In genomic region chr8:45990631-45991310, GRCm38 (mm10) we compare ENCODE assay signal across 28 mouse cellular contexts. TPM values are rescaled to one million over a fixed set of nuclear protein-coding genes. Genes with fewer than 3 reads are reported as not detected.
DNase-seq lines count a peak whose midpoint lies in the region; ATAC-seq and TF ChIP-seq lines count a peak whose summit lies in the region.
"Had no signal": no experiment of that assay in that cellular context is flagged by ENCODE, and none has a peak within 500 bp of the region (broad histone marks: within the 10 kb centered on the region; RNA-seq: fewer than 3 reads in every experiment).

No protein-coding gene starts in this region.

- no peaks in the 10 kb centered on the region for H3K79me2 ChIP-seq in MEL (ENCODE audit: control insufficient read depth, insufficient read depth, low read length, poor library complexity)

- H3K4me1 ChIP-seq in MEL (ENCODE audit: control insufficient read depth in 1 of 2, insufficient read depth in 2 of 2, low read length in 2 of 2): peaks cover 0 to 7% of the 10 kb centered on the region in 2 experiments; a peak in 2 of 4 replicates
- H3K4me1 ChIP-seq in neural tube, embryonic 15.5 days: no peaks in the 10 kb centered on the region
- H3K4me1 ChIP-seq: embryonic facial prominence, embryonic 10.5 days; forebrain, embryonic 13.5 days; heart, embryonic 15.5 days; hindbrain, embryonic 10.5 days had no signal

- DNase-seq in 416B (ENCODE audit: low read depth) (peak; percentile 41), MEL (ENCODE audit: low read depth, low spot score) (peak; percentile 50)
- no peak for DNase-seq in frontal cortex, postnatal 14 days (ENCODE audit: low spot score in 2 of 2)
- DNase-seq in thymus, postnatal 10 days (ENCODE audit: low spot score in 2 of 2): no peak
- no peak for DNase-seq in lung, postnatal 10 days
- DNase-seq: adrenal gland, postnatal 14 days; cerebellum, adult 18-20 months; cerebellum, adult 9-11 months; cerebellum, postnatal 36 days; forebrain, postnatal 0 days; gastrocnemius, postnatal 36 days; heart, adult 18-20 months; heart, postnatal 14 days had no signal

- TF ChIP-seq POLR2A in MEL (IDR thresholded peaks at IDR 0.05; ENCODE audit: control insufficient read depth in 1 of 2, insufficient read depth in 1 of 2, low read depth in 1 of 2, low read length in 2 of 2, poor library complexity in 1 of 2): no peak

- no peak overlapping the region for H3K27ac ChIP-seq in MEL (ENCODE audit: control insufficient read depth, low read depth, low read length)
- no peak overlapping the region for H3K27ac ChIP-seq in neural tube, embryonic 15.5 days (replicated peaks)
- H3K27ac ChIP-seq: embryonic facial prominence, embryonic 10.5 days; forebrain, embryonic 13.5 days; heart, embryonic 15.5 days; hindbrain, embryonic 10.5 days; hindbrain, embryonic 14.5 days had no signal

- TF ChIP-seq CTCF in MEL (IDR thresholded peaks at IDR 0.05 in 2 of 3, conservative IDR thresholded peaks at IDR 0.05 in 1 of 3; ENCODE audit: control insufficient read depth in 1 of 3, insufficient read depth in 1 of 3, low read depth in 2 of 3, low read length in 3 of 3, poor library complexity in 1 of 3, severe bottlenecking in 1 of 3): no peak

- H3K4me2 ChIP-seq in neural tube, embryonic 15.5 days: no peak overlapping the region
- H3K4me2 ChIP-seq: forebrain, embryonic 13.5 days; heart, embryonic 11.5 days; heart, embryonic 15.5 days; hindbrain, embryonic 14.5 days had no signal

- TF ChIP-seq RAD21 in MEL (IDR thresholded peaks at IDR 0.05; ENCODE audit: low read depth, low read length): no peak

- H3K27me3 ChIP-seq in MEL (ENCODE audit: control insufficient read depth in 1 of 2, insufficient read depth in 2 of 2, low read length in 2 of 2): no peaks in the 10 kb centered on the region
- no peaks in the 10 kb centered on the region for H3K27me3 ChIP-seq in neural tube, embryonic 15.5 days (replicated peaks)
- H3K27me3 ChIP-seq: forebrain, embryonic 13.5 days; heart, embryonic 15.5 days; Patski had no signal

- peak; percentile 65 to 81 for ATAC-seq in hematopoietic stem cell, adult 5-6 weeks (replicated peaks in 1 of 2; ENCODE audit: insufficient read depth in 1 of 2, low FRiP score in 2 of 2, low TSS enrichment in 1 of 2, low read depth in 1 of 2, poor library complexity in 2 of 2, severe bottlenecking in 2 of 2)
- ATAC-seq in megakaryocyte progenitor cell, adult 5-6 weeks (replicated peaks; ENCODE audit: poor library complexity): peak; percentile 54; the same call in 1 of the 2 replicates
- ATAC-seq in neural tube, embryonic 15.5 days (ENCODE audit: low FRiP score): no peak
- ATAC-seq: activated CD4-positive, CD25-positive, alpha-beta regulatory T cell, adult 4 months; forebrain, embryonic 13.5 days; forebrain, postnatal 0 days; Patski had no signal

- no peaks in the 10 kb centered on the region for H3K9me3 ChIP-seq in MEL (replicated peaks; ENCODE audit: insufficient read depth, low read length)
- no peaks in the 10 kb centered on the region for H3K9me3 ChIP-seq in neural tube, embryonic 15.5 days (replicated peaks)
- H3K9me3 ChIP-seq: embryonic facial prominence, embryonic 10.5 days; forebrain, embryonic 13.5 days; G1E; heart, embryonic 15.5 days; hindbrain, embryonic 10.5 days had no signal

- WGBS in neural tube, embryonic 15.5 days: 84% methylated on average over 4 of the region's 4 CpGs

- no peak overlapping the region for H3K4me3 ChIP-seq in MEL (ENCODE audit: control insufficient read depth in 1 of 2, insufficient read depth in 1 of 2, low read depth in 2 of 2, low read length in 2 of 2)
- H3K4me3 ChIP-seq in neural tube, embryonic 15.5 days (replicated peaks): no peak overlapping the region
- H3K4me3 ChIP-seq: embryonic facial prominence, embryonic 10.5 days; forebrain, embryonic 13.5 days; heart, embryonic 15.5 days; hindbrain, embryonic 10.5 days had no signal

- no peak overlapping the region for H3K9ac ChIP-seq in MEL (ENCODE audit: control insufficient read depth, low read depth, low read length, poor library complexity, severe bottlenecking)
- H3K9ac ChIP-seq in neural tube, embryonic 15.5 days (replicated peaks): no peak overlapping the region
- H3K9ac ChIP-seq: forebrain, embryonic 13.5 days; forebrain, postnatal 0 days; heart, embryonic 15.5 days; hindbrain, embryonic 14.5 days had no signal

- H3K36me3 ChIP-seq in MEL (ENCODE audit: control insufficient read depth in 1 of 2, insufficient read depth in 2 of 2, low read length in 2 of 2): peaks cover 6 to 32% of the 10 kb centered on the region in 2 experiments; a peak in 3 of 4 replicates
- peaks cover 22% of the 10 kb centered on the region for H3K36me3 ChIP-seq in neural tube, embryonic 15.5 days

- TF ChIP-seq EP300 in MEL (IDR thresholded peaks at IDR 0.05; ENCODE audit: low read depth in 1 of 2, low read length in 2 of 2): no peak

TF ChIP-seq in MEL, 35 proteins besides CTCF, POLR2A, EP300 and RAD21:
- TF ChIP-seq MYC (IDR thresholded peaks at IDR 0.05; ENCODE audit: low read depth, low read length) (no peak), CHD1 (IDR thresholded peaks at IDR 0.05; ENCODE audit: low read depth, low read length) (no peak), USF1 (IDR thresholded peaks at IDR 0.05; ENCODE audit: low read depth, low read length) (no peak), ZC3H11A (IDR thresholded peaks at IDR 0.05; ENCODE audit: low read depth, low read length) (no peak), USF2 (IDR thresholded peaks at IDR 0.05; ENCODE audit: borderline replicate concordance in 1 of 2, insufficient read depth in 1 of 2, low read depth in 1 of 2, low read length in 2 of 2) (no peak), MXI1 (IDR thresholded peaks at IDR 0.05; ENCODE audit: low read depth, low read length) (no peak)

RNA-seq across cellular contexts. Expression of gene Lrp2bp, which starts 8.3 kb away (rescaled TPM):
- total RNA-seq in MEL (2012; rRNA removed): 0.16 TPM in 1 of 2 replicates, not detected in the other
- under 1 TPM in 1 of 2 experiments, not detected in 1; 0.40 TPM for polyA plus RNA-seq in MEL (2012; ENCODE audit: insufficient read depth in 1 of 2, insufficient read length in 2 of 2, low read depth in 1 of 2, low replicate concordance in 2 of 2, missing spikeins in 1 of 2)
- total RNA-seq in hematopoietic stem cell, adult 5-6 weeks (2017): 0.10 TPM in 1 of 2 replicates, not detected in the other
- total RNA-seq in megakaryocyte progenitor cell, adult 5-6 weeks (2015): not detected in 2 replicates
- not detected in 2 replicates for total RNA-seq in megakaryocyte progenitor cell, adult 5-6 weeks (2017)
- 0.52 and 0.79 TPM in 2 replicates for polyA plus RNA-seq in neural tube, embryonic 15.5 days (2015; fragmentation: Nextera tagmentation; extraction: Ambion mirVana)
- total RNA-seq: adrenal gland, adult 18-20 months had no signal
- polyA plus RNA-seq: G1E had no signal

RNA-seq across cellular contexts. Expression of gene Ankrd37, which starts 14.7 kb away (rescaled TPM):
- 15.5 and 139 TPM in 2 replicates for total RNA-seq in MEL (2012; rRNA removed)
- polyA plus RNA-seq in MEL (2012; ENCODE audit: insufficient read depth in 1 of 2, insufficient read length in 2 of 2, low read depth in 1 of 2, low replicate concordance in 2 of 2, missing spikeins in 1 of 2): 10 to 100 TPM in 1 of 2 experiments, not detected in 1; 30.8 TPM
- 8.0 and 9.0 TPM in 2 replicates for total RNA-seq in hematopoietic stem cell, adult 5-6 weeks (2017)
- total RNA-seq in megakaryocyte progenitor cell, adult 5-6 weeks (2015): 4.3 and 6.1 TPM in 2 replicates
- 3.5 and 6.2 TPM in 2 replicates for total RNA-seq in megakaryocyte progenitor cell, adult 5-6 weeks (2017)
- polyA plus RNA-seq in neural tube, embryonic 15.5 days (2015; fragmentation: Nextera tagmentation; extraction: Ambion mirVana): 39.8 and 50.5 TPM in 2 replicates

RNA-seq across cellular contexts. Expression of gene Ufsp2, which starts 15.4 kb away (rescaled TPM):
- total RNA-seq in MEL (2012; rRNA removed): 45.0 and 61.7 TPM in 2 replicates
- polyA plus RNA-seq in MEL (2012; ENCODE audit: insufficient read depth in 1 of 2, insufficient read length in 2 of 2, low read depth in 1 of 2, low replicate concordance in 2 of 2, missing spikeins in 1 of 2): 10 to 100 TPM in 1 of 2 experiments, not detected in 1; 58.9 TPM
- 74.2 and 86.3 TPM in 2 replicates for total RNA-seq in hematopoietic stem cell, adult 5-6 weeks (2017)
- total RNA-seq in megakaryocyte progenitor cell, adult 5-6 weeks (2015): 88.7 and 89.0 TPM in 2 replicates
- total RNA-seq in megakaryocyte progenitor cell, adult 5-6 weeks (2017): 149 and 162 TPM in 2 replicates
- 74.5 and 76.8 TPM in 2 replicates for polyA plus RNA-seq in neural tube, embryonic 15.5 days (2015; fragmentation: Nextera tagmentation; extraction: Ambion mirVana)

RNA-seq across cellular contexts. Expression of gene 1700029J07Rik, which starts 15.7 kb away (rescaled TPM):
- total RNA-seq in MEL (2012; rRNA removed): 0.65 and 0.81 TPM in 2 replicates
- 1 to 10 TPM in 1 of 2 experiments, not detected in 1; 1.5 TPM for polyA plus RNA-seq in MEL (2012; ENCODE audit: insufficient read depth in 1 of 2, insufficient read length in 2 of 2, low read depth in 1 of 2, low replicate concordance in 2 of 2, missing spikeins in 1 of 2)
- 6.1 and 6.2 TPM in 2 replicates for total RNA-seq in hematopoietic stem cell, adult 5-6 weeks (2017)
- 0.79 and 1.6 TPM in 2 replicates for total RNA-seq in megakaryocyte progenitor cell, adult 5-6 weeks (2015)
- 0.21 and 1.3 TPM in 2 replicates for total RNA-seq in megakaryocyte progenitor cell, adult 5-6 weeks (2017)
- polyA plus RNA-seq in neural tube, embryonic 15.5 days (2015; fragmentation: Nextera tagmentation; extraction: Ambion mirVana): 5.5 and 7.1 TPM in 2 replicates

RNA-seq across cellular contexts. Expression of gene Ccdc110, which starts 56.4 kb away (rescaled TPM):
- total RNA-seq in MEL (2012; rRNA removed): not detected in 2 replicates
- polyA plus RNA-seq in MEL (2012; ENCODE audit: insufficient read depth in 1 of 2, insufficient read length in 2 of 2, low read depth in 1 of 2, low replicate concordance in 2 of 2, missing spikeins in 1 of 2): not detected
- total RNA-seq in hematopoietic stem cell, adult 5-6 weeks (2017): not detected in 2 replicates
- total RNA-seq in megakaryocyte progenitor cell, adult 5-6 weeks (2015): not detected in 2 replicates
- not detected in 2 replicates for total RNA-seq in megakaryocyte progenitor cell, adult 5-6 weeks (2017)
- 0.05 and 0.20 TPM in 2 replicates for polyA plus RNA-seq in neural tube, embryonic 15.5 days (2015; fragmentation: Nextera tagmentation; extraction: Ambion mirVana)
- total RNA-seq: adrenal gland, adult 18-20 months; adrenal gland, postnatal 14 days; G1E; gastrocnemius, adult 8-10 months; gastrocnemius, postnatal 36 days; heart, adult 18-20 months; heart, postnatal 14 days had no signal
- polyA plus RNA-seq: activated CD4-positive, CD25-positive, alpha-beta regulatory T cell, adult 4 months; embryonic facial prominence, embryonic 10.5 days; embryonic facial prominence, embryonic 14.5 days; G1E; heart, embryonic 15.5 days; hindbrain, embryonic 10.5 days; hindbrain, embryonic 14.5 days; Patski had no signal

Comparison
In these comparisons a context has a peak if more than half of its experiments do, and no peak if none do; other contexts are left out.
1. DNase-seq: peak in 416B (single experiment) and MEL (single experiment); none in frontal cortex, postnatal 14 days (0 of 2), thymus, postnatal 10 days (0 of 2) and lung, postnatal 10 days (single experiment).